Mouse (Mus musculus): ENCODE results near the gene H2afv.

DNA sequence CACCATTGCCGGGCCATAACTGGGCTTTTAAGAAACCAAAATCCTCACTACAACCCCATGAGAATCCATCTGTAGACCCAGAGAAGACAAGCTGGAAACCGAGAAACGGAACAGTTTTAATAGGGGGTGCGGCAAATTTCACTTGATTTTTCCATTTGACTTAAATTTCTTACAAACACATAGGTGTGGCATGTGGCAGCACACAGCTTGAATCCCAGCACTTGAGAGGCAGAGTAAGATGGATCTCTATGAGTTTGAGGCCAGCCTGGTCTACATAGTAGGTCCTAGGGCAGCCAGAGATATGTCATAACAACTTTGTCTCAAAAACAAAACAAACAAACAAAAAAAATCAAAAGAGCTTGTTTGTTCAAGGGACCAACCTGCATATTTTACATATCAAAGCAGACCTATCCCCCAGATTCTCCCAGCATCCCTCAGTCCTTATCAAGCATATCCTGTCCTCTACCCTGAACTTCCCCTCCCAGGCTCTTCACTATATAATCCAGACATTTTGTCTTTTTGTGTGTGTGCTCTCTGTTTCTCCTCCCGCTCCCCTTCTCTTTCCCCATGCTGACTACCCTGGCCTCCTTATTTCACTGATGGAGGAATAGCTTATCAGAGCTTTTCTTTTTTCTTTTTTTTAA is 43.9 kb upstream of the H2afv start:
- TF ChIP-seq POLR2AphosphoS5 (IDR thresholded peaks at IDR 0.05; ENCODE audit: insufficient replicate concordance, low read depth, low read length) (no peak), CTCF (IDR thresholded peaks at IDR 0.05; ENCODE audit: low read depth, low read length) (no peak), GATA1 (IDR thresholded peaks at IDR 0.05; ENCODE audit: borderline replicate concordance, low read length) (no peak), TAL1 (conservative IDR thresholded peaks at IDR 0.05; ENCODE audit: low read depth, low read length) (no peak)

Data from G1E (cell line).